Mouse (Mus musculus) embryonic facial prominence, embryonic 14.5 days (tissue): Measurements from ENCODE around the gene Sphk2. TPM values are rescaled to one million over a fixed set of nuclear protein-coding genes. Genes with fewer than 3 reads are reported as not detected.

Experiments
- ATAC-seq: fragments of 200-750 bp; cut with Nextera tagmentation; 2 replicates; pipeline ENCODE4 v1.8.0; 2017; ENCODE audit warnings: low read depth, moderate number of reproducible peaks, moderate TSS enrichment
- DNase-seq: peaks from one replicate; pipeline ENCODE4 v3.0.0-alpha.2; 2015; ENCODE audit warnings: low spot score
- H3K27ac ChIP-seq: fragments of 300-500 bp; sonication (generic); replicated peaks from 2 replicates; pipeline ENCODE4 v1.5.1; 2014; ENCODE audit warnings: low read depth, mild to moderate bottlenecking, low read length, moderate library complexity
- H3K27me3 ChIP-seq: fragments of 300-500 bp; sonication (generic); replicated peaks from 2 replicates; pipeline ENCODE4 v1.6.1; 2014; ENCODE audit warnings: low read length; ENCODE audit not compliant: control insufficient read depth, insufficient read depth
- H3K36me3 ChIP-seq: fragments of 300-500 bp; sonication (generic); 2 replicates; pipeline ENCODE4 v1.6.1; 2014; ENCODE audit warnings: low read length, mixed read lengths; ENCODE audit not compliant: control insufficient read depth, insufficient read depth
- H3K4me1 ChIP-seq: fragments of 300-500 bp; sonication (generic); 2 replicates; pipeline ENCODE4 v1.6.1; 2014; ENCODE audit warnings: antibody characterized with exemption, low read length; ENCODE audit not compliant: control insufficient read depth, insufficient read depth
- H3K4me2 ChIP-seq: fragments of 300-500 bp; sonication (generic); 2 replicates; pipeline ENCODE4 v1.6.1; 2014; ENCODE audit warnings: low read depth, mild to moderate bottlenecking, low read length, moderate library complexity, mixed read lengths
- H3K4me3 ChIP-seq: fragments of 300-500 bp; sonication (generic); 2 replicates; pipeline ENCODE4 v1.5.1; 2014; ENCODE audit warnings: low read depth, mild to moderate bottlenecking, low read length
- H3K9ac ChIP-seq: fragments of 300-500 bp; sonication (generic); 2 replicates; pipeline ENCODE4 v1.6.1; 2014; ENCODE audit warnings: low read depth, mild to moderate bottlenecking, low read length, moderate library complexity, mixed read lengths
- H3K9me3 ChIP-seq: fragments of 300-500 bp; sonication (generic); 2 replicates; pipeline ENCODE4 v1.6.1; 2016; ENCODE audit warnings: low read length; ENCODE audit not compliant: control insufficient read depth
- WGBS: fragments of 180-500 bp; shearing (Covaris S2); extraction: QIAGEN DNeasy Blood & Tissue Kit; methylation state at CpG from one replicate; pipeline ENCODE4 v1.1.7; 2014; 5-methylcytosine and 5-hydroxymethylcytosine counted together
- polyA plus RNA-seq: library from polyadenylated mRNA; unstranded; fragments of >200 nt; fragmentation: Nextera tagmentation; extraction: Ambion mirVana; gene quantifications from 2 replicates; pipeline ENCODE4 v1.2.1, GENCODE M21; 2014

Gene Sphk2
- polyA plus RNA-seq, 1 experiment from 2014 or later: 24.0 TPM

DNA sequence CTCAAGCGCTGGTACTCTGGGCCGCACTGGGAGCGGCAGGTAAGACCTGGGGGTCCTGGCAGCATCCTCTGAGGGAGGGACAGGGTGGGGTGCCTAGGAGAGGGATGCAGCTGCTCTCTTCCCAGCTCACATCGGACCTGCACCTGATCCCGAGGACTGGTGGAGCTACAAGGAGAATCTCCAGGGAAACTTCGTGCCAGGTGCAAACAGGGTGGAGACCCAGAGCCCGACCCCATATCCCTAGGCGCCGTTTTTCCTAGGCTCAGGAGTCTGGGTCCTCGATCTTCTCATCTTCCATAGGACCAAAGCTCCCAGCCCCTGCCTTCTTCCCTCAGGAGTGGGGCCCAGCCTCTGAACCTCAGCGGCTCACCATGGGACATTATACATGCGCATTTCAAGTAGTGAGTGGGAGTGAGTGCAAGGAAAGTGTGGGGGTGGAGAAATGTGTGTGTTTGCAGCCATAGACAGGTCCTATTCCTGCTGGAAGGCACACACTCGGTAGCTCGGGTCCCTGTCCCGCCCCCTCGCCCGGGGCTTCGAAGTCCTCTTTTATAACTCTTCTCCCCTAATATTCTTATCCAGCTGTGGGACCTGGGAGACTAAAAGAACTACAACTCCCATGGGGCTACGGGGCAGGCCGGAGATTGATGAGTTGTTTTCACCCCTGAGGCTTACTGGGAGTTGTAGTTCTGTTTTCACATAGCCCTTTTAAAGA, 17.3 kb downstream of the Sphk2 start:
- Histone ChIP-seq H3K4me1 (peaks cover 24% of the 10 kb centered on the region), H3K27me3 (peaks cover 24% of the 10 kb centered on the region), H3K36me3 (no peaks in the 10 kb centered on the region), H3K4me3 (peak overlapping the region; percentile 46), H3K4me2 (peak overlapping the region; percentile 87), H3K9ac (peak overlapping the region; percentile 63), H3K9me3 (no peaks in the 10 kb centered on the region), H3K27ac (no peak overlapping the region)
- WGBS: under 1% methylated on average over 20 of the region's 20 CpGs
- ATAC-seq (no peak), DNase-seq (peak; percentile 94)

DNA sequence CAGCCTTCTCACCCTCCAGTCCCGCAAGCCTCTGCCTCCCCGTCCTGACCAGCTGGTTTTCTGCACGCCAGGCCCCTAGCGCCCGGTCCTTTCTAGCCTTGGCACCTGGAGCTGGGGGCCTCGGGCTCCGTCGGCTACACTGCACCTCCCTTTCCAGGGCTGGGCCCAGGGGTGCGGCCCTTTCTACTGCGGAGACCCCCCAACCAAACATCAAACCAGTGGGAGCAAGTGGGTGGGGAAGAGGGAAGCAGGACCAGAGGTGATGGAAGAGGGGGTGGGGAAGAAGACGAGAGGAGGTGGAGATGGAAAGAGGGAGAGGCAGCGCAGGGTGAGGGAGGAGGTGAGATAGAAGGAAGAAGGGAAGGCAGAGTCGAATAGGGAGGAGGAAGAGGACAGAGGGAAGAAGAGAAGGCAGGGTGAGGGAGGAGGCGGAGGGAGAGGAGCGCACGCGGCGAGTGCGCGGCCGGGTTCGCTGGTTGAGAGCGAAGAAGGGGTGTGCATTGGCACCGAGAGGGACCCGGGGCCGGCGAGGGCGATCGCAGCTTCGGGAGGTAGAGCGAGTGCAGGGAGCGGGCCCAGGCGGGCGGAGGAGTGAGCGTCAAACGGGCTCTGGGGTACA, 18.2 kb downstream of the Sphk2 start, which contains the start of gene Car11:
Gene Car11 (plus strand): TSS at position 321 of the 619 bp plus-strand sequence.
- DNase-seq (no peak), ATAC-seq (no peak)
- peaks cover 26% of the 10 kb centered on the region for H3K4me1 ChIP-seq
- 3% methylated on average over 32 of the region's 36 CpGs for WGBS
- no peak within 1 kb of the TSS for H3K27ac ChIP-seq
- peak within 1 kb of the TSS; percentile 46 for H3K4me3 ChIP-seq
- no peaks in the 10 kb centered on the region for H3K9me3 ChIP-seq
- H3K36me3 ChIP-seq: no peaks in the 10 kb centered on the region
- H3K9ac ChIP-seq: peak within 1 kb of the TSS; percentile 63
- peak within 1 kb of the TSS; percentile 87 for H3K4me2 ChIP-seq
- H3K27me3 ChIP-seq: peaks cover 24% of the 10 kb centered on the region

DNA sequence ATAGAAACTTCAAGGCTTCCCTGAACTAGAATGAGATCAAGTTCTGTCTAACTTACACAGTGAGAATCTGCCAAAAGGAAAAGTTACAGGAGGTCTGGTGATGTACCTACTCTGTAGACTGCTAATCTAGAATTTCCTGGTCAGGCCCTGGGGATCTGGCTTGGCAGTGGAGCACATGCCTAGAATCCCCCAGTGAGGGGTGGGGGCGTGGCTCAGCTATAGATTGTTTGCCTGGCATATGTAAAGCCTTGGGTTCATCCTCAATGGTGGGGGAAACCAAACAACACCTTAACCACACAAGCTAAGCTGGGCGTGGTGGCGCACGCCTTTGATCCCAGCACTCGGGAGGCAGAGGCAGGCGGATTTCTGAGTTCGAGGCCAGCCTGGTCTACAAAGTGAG, 19.9 kb downstream of the Sphk2 start:
- Histone ChIP-seq H3K4me1 (0 out of 2 replicates have a peak, but pooled peaks cover 22% of the 10 kb centered on the region), H3K9ac (no peak overlapping the region), H3K27ac (no peak overlapping the region), H3K4me2 (no peak overlapping the region), H3K27me3 (peaks cover 24% of the 10 kb centered on the region), H3K4me3 (no peak overlapping the region), H3K9me3 (no peaks in the 10 kb centered on the region), H3K36me3 (no peaks in the 10 kb centered on the region)
- DNase-seq (no peak), ATAC-seq (no peak)
- WGBS: 86% methylated on average over 6 of the region's 7 CpGs

DNA sequence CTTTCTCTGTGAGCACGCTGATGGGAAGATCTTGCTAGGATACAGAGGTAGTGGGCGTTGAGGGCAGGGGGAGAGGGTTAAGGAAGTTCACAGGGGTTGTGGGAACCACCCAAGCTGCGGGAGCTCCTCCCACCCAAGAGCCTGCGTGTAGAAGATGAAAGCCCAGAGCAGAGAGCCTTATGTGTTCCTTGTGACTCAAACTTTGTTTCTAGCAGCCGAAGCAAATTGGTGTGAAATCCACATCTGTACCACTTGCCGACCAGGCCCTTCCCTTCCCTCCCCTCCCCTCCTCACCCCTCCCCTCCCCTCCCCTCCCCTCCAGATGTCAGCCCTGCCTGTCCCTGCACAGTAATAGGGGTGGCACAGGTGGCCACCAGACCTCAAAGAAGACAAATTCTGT, 22.7 kb downstream of the Sphk2 start:
- peak; percentile 31 for ATAC-seq
- Histone ChIP-seq H3K4me1 (0 out of 2 replicates have a peak, but pooled peaks cover 13% of the 10 kb centered on the region), H3K27me3 (peaks cover 19% of the 10 kb centered on the region), H3K9me3 (no peaks in the 10 kb centered on the region), H3K36me3 (no peaks in the 10 kb centered on the region), H3K9ac (no peak overlapping the region), H3K4me2 (no peak overlapping the region), H3K4me3 (no peak overlapping the region), H3K27ac (peak overlapping the region; percentile 17; the same call in 1 of the 2 replicates)
- DNase-seq: peak; percentile 82
- WGBS: 18% methylated on average over 6 of the region's 6 CpGs

DNA sequence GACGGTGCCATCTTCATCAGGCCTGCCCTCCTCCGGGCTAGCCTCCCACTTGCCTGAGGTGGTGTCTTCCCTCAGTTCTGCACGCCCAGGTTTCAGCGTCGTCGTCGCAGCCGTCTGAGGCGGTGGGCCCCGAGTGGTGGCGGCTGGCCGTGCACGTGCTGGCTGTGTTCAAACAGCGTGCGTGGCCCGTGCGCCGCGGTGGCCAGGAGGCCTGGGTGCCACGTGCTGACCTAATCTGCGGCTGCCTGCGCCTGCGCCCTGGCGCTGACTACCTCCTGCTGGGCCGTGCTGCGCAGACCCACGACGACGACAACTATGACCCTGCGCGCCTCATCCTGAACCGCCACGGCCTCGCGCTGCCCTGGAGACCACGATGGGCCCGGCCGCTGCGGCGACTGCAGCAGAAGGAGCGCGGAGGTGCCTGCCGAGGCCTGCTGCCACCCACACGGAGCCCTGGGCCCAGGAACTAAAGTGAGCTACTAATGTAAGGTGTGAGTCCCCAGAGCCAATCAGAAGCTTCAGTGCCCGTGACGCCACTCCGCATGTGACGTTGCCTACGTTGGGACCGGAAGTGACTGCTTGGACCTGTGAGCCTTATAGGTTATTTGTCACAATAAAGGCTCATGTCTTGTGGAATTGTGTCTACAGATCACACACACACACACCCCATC, 23.7 kb downstream of the Sphk2 start, which contains the start of gene Sec1:
Gene Sec1 (minus strand): TSS at position 482 of the 671 bp plus-strand sequence.
- Histone ChIP-seq H3K9me3 (no peaks in the 10 kb centered on the region), H3K27ac (peak within 1 kb of the TSS; percentile 17; the same call in 1 of the 2 replicates)
- 91% methylated on average over 50 of the region's 50 CpGs for WGBS

DNA sequence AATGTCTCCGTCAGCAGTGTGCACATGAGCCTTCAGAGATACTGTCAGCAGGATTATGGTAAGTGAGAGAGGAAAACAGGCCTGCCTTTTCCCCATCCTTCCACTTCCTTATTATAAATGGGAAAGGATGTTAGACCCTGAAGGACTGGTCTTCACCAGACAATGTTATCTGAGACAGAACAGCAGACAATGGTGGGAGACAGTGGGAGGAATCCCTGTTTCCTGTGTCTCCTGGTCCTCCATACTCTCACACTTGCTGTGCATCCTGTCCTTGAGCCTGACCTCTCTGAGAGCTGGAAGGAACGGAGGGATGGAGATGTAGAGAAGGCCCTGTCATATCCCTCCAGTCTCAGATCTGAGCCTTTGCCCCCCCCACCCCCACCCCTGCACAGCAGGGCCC, 25.4 kb downstream of the Sphk2 start:
- H3K4me1 ChIP-seq: 0 out of 2 replicates have a peak, but pooled peaks cover 7% of the 10 kb centered on the region
- no peak overlapping the region for H3K27ac ChIP-seq
- H3K4me3 ChIP-seq: no peak overlapping the region
- no peaks in the 10 kb centered on the region for H3K9me3 ChIP-seq
- ATAC-seq (no peak), DNase-seq (no peak)
- H3K27me3 ChIP-seq: no peaks in the 10 kb centered on the region
- H3K9ac ChIP-seq: no peak overlapping the region
- 71% methylated on average over 2 of the region's 2 CpGs for WGBS
- no peaks in the 10 kb centered on the region for H3K36me3 ChIP-seq
- H3K4me2 ChIP-seq: no peak overlapping the region

More for the DNA sequence above, 23.7 kb downstream of the Sphk2 start, which contains the start of gene Sec1:
- DNase-seq: no peak
- Histone ChIP-seq H3K4me2 (no peak within 1 kb of the TSS), H3K9ac (no peak within 1 kb of the TSS), H3K4me3 (no peak within 1 kb of the TSS), H3K27me3 (peaks cover 9% of the 10 kb centered on the region), H3K36me3 (no peaks in the 10 kb centered on the region), H3K4me1 (0 out of 2 replicates have a peak, but pooled peaks cover 7% of the 10 kb centered on the region)
- ATAC-seq: no peak

DNA sequence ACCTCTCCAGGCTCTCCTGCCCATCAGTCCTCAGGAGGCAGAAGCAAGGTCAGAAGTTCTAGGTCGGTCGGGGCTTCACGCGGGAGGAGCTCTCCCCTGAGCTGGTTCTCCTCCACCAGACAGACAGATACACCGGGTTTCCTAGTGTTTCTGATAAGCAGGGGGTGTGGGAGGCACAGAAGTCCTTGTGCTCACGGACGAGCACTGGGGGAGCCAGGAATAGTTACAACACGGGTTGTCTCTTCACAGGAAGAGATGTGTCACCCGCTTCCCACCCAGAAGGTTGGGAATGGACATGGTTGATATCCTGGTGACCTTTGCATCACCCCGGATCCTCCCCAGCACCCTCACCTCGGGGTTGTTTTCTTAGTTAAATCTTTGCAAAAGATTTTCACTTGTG, 28.0 kb downstream of the Sphk2 start:
- DNase-seq (no peak), ATAC-seq (no peak)
- Histone ChIP-seq H3K4me3 (no peak overlapping the region), H3K4me1 (peaks cover 28% of the 10 kb centered on the region), H3K27me3 (no peaks in the 10 kb centered on the region), H3K27ac (no peak overlapping the region), H3K4me2 (no peak overlapping the region), H3K9me3 (no peaks in the 10 kb centered on the region), H3K36me3 (no peaks in the 10 kb centered on the region), H3K9ac (no peak overlapping the region)
- 65% methylated on average over 11 of the region's 11 CpGs for WGBS

DNA sequence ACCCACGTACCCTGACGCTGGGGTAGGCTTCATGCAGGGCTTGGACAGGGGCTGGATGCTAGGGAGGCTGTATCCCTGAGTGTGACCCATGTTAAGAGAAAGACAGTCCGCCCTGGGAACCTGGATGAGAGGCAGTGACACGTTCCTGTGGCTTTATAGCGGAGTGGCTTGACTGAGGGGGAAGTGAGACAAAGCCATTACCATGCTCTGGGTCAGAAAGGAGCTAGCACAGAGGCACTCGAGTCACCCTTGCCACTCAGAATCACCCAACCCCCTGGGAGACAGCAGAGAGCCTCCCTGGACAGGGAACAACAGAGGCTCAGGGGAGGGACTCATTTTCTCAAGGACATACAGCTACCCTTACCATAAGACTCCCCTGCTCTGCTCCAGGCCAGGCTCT, 28.7 kb downstream of the Sphk2 start:
- ATAC-seq (no peak), DNase-seq (no peak)
- no peaks in the 10 kb centered on the region for H3K36me3 ChIP-seq
- H3K9ac ChIP-seq: peak overlapping the region; percentile 15; the same call in 1 of the 2 replicates
- no peaks in the 10 kb centered on the region for H3K27me3 ChIP-seq
- 61% methylated on average over 6 of the region's 6 CpGs for WGBS
- no peak overlapping the region for H3K27ac ChIP-seq
- no peak overlapping the region for H3K4me3 ChIP-seq
- H3K4me2 ChIP-seq: no peak overlapping the region
- H3K4me1 ChIP-seq: peaks cover 22% of the 10 kb centered on the region
- H3K9me3 ChIP-seq: no peaks in the 10 kb centered on the region
